In the genomic region with DNA sequence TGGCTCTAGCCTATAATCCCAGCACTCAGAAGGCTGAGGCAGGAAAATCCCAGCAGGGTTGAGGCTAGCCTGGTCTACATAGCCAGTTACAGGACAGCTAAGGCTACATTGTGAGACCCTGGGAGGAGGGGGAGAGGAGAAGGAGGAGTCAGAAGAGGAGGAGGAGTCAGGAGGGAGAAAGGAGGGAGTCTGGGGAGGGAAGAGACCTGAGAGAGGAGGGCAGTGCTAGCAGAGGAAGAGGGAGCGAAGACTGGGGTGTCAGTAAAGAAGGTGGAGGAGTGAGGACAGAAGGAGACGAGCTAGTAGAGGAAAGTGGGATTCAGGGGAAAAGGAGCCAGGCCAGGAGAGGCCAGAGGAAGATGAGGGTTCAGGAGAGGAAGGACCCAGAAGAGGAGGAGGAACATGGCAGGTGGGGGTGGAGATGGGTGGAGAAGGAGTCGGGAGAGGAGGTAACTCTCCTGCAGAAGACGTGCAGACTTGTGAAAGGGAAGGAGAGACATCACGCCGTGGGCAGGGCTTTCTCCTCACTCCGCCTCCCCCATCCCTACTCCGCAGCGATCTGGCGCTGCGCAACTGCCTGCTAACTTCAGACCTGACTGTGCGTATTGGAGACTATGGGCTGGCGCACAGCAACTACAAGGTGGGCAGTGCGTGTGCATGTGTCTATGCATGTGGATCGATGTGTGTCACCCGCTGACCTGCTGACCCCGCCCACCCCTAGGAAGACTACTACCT, we compare ENCODE assay signal across 24 mouse cellular contexts. TPM values are rescaled to one million over a fixed set of nuclear protein-coding genes. Genes with fewer than 3 reads are reported as not detected.
DNase-seq lines count a peak whose midpoint lies in the region; TF ChIP-seq lines count a peak whose summit lies in the region.
"Had no signal": no experiment of that assay in that cellular context is flagged by ENCODE, and none has a peak within 500 bp of the region (broad histone marks: within the 10 kb centered on the region; RNA-seq: fewer than 3 reads in every experiment).

No protein-coding gene starts in this region.

- H3K9me3 ChIP-seq in ES-Bruce4 (replicated peaks; ENCODE audit: control insufficient read depth, insufficient read depth, low read length, poor library complexity, severe bottlenecking), result no peaks in the 10 kb centered on the region
- H3K9me3 ChIP-seq: G1E; heart, embryonic 10.5 days; hindbrain, embryonic 10.5 days; limb, embryonic 15.5 days; neural tube, embryonic 12.5 days; stomach, embryonic 15.5 days had no signal

- peak; percentile 6 to 10 for DNase-seq in cerebellum, adult 2 months
- DNase-seq in cerebellum, adult 11 months, result no peak
- DNase-seq in layer of hippocampus, adult 9-11 months, result peak; percentile 1
- no peak for DNase-seq in layer of hippocampus, adult 9-10 months (ENCODE audit: low spot score)
- no peak for DNase-seq in kidney, adult 18-20 months
- DNase-seq: adrenal gland, postnatal 14 days; gastrocnemius, postnatal 10 days; kidney, postnatal 36 days; lung, embryonic 14.5 days; midbrain, embryonic 14.5 days; thymus, adult 18-20 months; thymus, postnatal 4 days had no signal

- no peak for TF ChIP-seq CTCF in cerebellum, adult 2 months (IDR thresholded peaks at IDR 0.05; ENCODE audit: borderline replicate concordance, insufficient read depth, low read depth, low read length)
- no peak for TF ChIP-seq CTCF in ES-Bruce4 (IDR thresholded peaks at IDR 0.05; ENCODE audit: low read depth, low read length)
- TF ChIP-seq CTCF in cortical plate, adult 2 months (IDR thresholded peaks at IDR 0.05; ENCODE audit: extremely low read depth, insufficient read depth, low read length), result no peak

- no peak for TF ChIP-seq EP300 in ES-Bruce4 (IDR thresholded peaks at IDR 0.05; ENCODE audit: insufficient read depth, low read depth, low read length)

- H3K27ac ChIP-seq in cerebellum, adult 2 months (ENCODE audit: insufficient read depth, low read length), result no peak overlapping the region
- H3K27ac ChIP-seq in ES-Bruce4 (ENCODE audit: insufficient read depth, low read length), result no peak overlapping the region
- no peak overlapping the region for H3K27ac ChIP-seq in cortical plate, adult 2 months (ENCODE audit: insufficient read depth, low read length)
- H3K27ac ChIP-seq: forebrain, embryonic 10.5 days; heart, embryonic 10.5 days; hindbrain, embryonic 10.5 days; limb, embryonic 15.5 days; liver, embryonic 14.5 days; neural tube, embryonic 12.5 days; stomach, embryonic 15.5 days had no signal

- H3K36me3 ChIP-seq in ES-Bruce4 (ENCODE audit: control insufficient read depth, insufficient read depth, low read length, poor library complexity, severe bottlenecking), result no peaks in the 10 kb centered on the region
- H3K36me3 ChIP-seq: G1E had no signal

- no peaks in the 10 kb centered on the region for H3K27me3 ChIP-seq in cerebellum, adult 2 months (ENCODE audit: control insufficient read depth, insufficient read depth, low read length)
- no peaks in the 10 kb centered on the region for H3K27me3 ChIP-seq in ES-Bruce4 (ENCODE audit: control insufficient read depth, insufficient read depth, low read length, poor library complexity, severe bottlenecking)
- H3K27me3 ChIP-seq: Patski; stomach, embryonic 15.5 days had no signal

- H3K9ac ChIP-seq in ES-Bruce4 (ENCODE audit: low read depth, poor library complexity, severe bottlenecking), result no peak overlapping the region
- H3K9ac ChIP-seq: limb, embryonic 15.5 days; liver, embryonic 14.5 days; lung, embryonic 14.5 days; neural tube, embryonic 12.5 days; stomach, embryonic 15.5 days had no signal

- WGBS in cerebellum, adult 2 months, result 74% methylated on average over 17 of the region's 17 CpGs

- 0 out of 2 replicates have a peak, but pooled peaks cover 3% of the 10 kb centered on the region for H3K4me1 ChIP-seq in cerebellum, adult 2 months (ENCODE audit: control insufficient read depth, insufficient read depth, low read length)
- no peaks in the 10 kb centered on the region for H3K4me1 ChIP-seq in ES-Bruce4 (ENCODE audit: control insufficient read depth, insufficient read depth, low read length)
- H3K4me1 ChIP-seq in cortical plate, adult 2 months (ENCODE audit: control insufficient read depth, insufficient read depth, low read length), result no peaks in the 10 kb centered on the region

- no peak for TF ChIP-seq POLR2A in cerebellum, adult 2 months (IDR thresholded peaks at IDR 0.05; ENCODE audit: borderline replicate concordance, insufficient read depth, low read length)
- no peak for TF ChIP-seq POLR2A in ES-Bruce4 (IDR thresholded peaks at IDR 0.05; ENCODE audit: insufficient read depth, low read length)
- TF ChIP-seq POLR2A in cortical plate, adult 2 months (IDR thresholded peaks at IDR 0.05; ENCODE audit: extremely low read depth, insufficient read depth, low read length), result 0 out of 2 replicates have a peak, but pooled peaks have one; percentile 18

- no peak overlapping the region for H3K4me3 ChIP-seq in cerebellum, adult 2 months (replicated peaks; ENCODE audit: insufficient read depth, low read depth, low read length)
- H3K4me3 ChIP-seq in ES-Bruce4 (ENCODE audit: low read depth, low read length), result peak overlapping the region; percentile 11; the same call in 1 of the 2 replicates
- H3K4me3 ChIP-seq in cortical plate, adult 2 months (ENCODE audit: insufficient read depth, low read length), result no peak overlapping the region
- H3K4me3 ChIP-seq: forebrain, embryonic 10.5 days; heart, embryonic 10.5 days; hindbrain, embryonic 10.5 days; limb, embryonic 15.5 days; megakaryocyte, embryonic 14.5 days; neural tube, embryonic 12.5 days; stomach, embryonic 15.5 days had no signal

RNA-seq across cellular contexts. Expression of a gene that starts 7.5 kb away (rescaled TPM):
- 10.6 and 10.8 TPM in 2 replicates for polyA plus RNA-seq in cerebellum, adult 2 months (2012; rRNA removed)
- polyA plus RNA-seq in ES-Bruce4 (2011; ENCODE audit: insufficient read depth, insufficient read length, low read depth, missing spikeins), result 5.4 and 6.4 TPM in 2 replicates
- polyA plus RNA-seq in cortical plate, adult 2 months (2012; rRNA removed), result 26.6 and 29.3 TPM in 2 replicates
- polyA plus RNA-seq: G1E had no signal

RNA-seq across cellular contexts. Expression of a gene that starts 8.4 kb away (rescaled TPM):
- polyA plus RNA-seq in cerebellum, adult 2 months (2012; rRNA removed), result 126 and 130 TPM in 2 replicates
- polyA plus RNA-seq in ES-Bruce4 (2011; ENCODE audit: insufficient read depth, insufficient read length, low read depth, missing spikeins), result 9.6 and 11.3 TPM in 2 replicates
- 191 and 227 TPM in 2 replicates for polyA plus RNA-seq in cortical plate, adult 2 months (2012; rRNA removed)

RNA-seq across cellular contexts. Expression of a gene that starts 22.5 kb away (rescaled TPM):
- 112 and 116 TPM in 2 replicates for polyA plus RNA-seq in cerebellum, adult 2 months (2012; rRNA removed)
- 75.1 and 75.8 TPM in 2 replicates for polyA plus RNA-seq in ES-Bruce4 (2011; ENCODE audit: insufficient read depth, insufficient read length, low read depth, missing spikeins)
- 161 and 162 TPM in 2 replicates for polyA plus RNA-seq in cortical plate, adult 2 months (2012; rRNA removed)

RNA-seq across cellular contexts. Expression of a gene that starts 32.7 kb away (rescaled TPM):
- polyA plus RNA-seq in cerebellum, adult 2 months (2012; rRNA removed), result 6.0 and 7.3 TPM in 2 replicates
- polyA plus RNA-seq in ES-Bruce4 (2011; ENCODE audit: insufficient read depth, insufficient read length, low read depth, missing spikeins), result 0.75 TPM in 1 of 2 replicates, not detected in the other
- 1.8 and 2.6 TPM in 2 replicates for polyA plus RNA-seq in cortical plate, adult 2 months (2012; rRNA removed)

RNA-seq across cellular contexts. Expression of a gene that starts 38.8 kb away (rescaled TPM):
- polyA plus RNA-seq in cerebellum, adult 2 months (2012; rRNA removed), result 14.9 and 15.5 TPM in 2 replicates
- 32.3 and 36.3 TPM in 2 replicates for polyA plus RNA-seq in ES-Bruce4 (2011; ENCODE audit: insufficient read depth, insufficient read length, low read depth, missing spikeins)
- 15.7 and 17.5 TPM in 2 replicates for polyA plus RNA-seq in cortical plate, adult 2 months (2012; rRNA removed)

Comparison
In these comparisons a context has a peak if more than half of its experiments do, and no peak if none do; other contexts are left out.
1. DNase-seq: peak in cerebellum, adult 2 months (2 of 2) and layer of hippocampus, adult 9-11 months (single experiment); none in cerebellum, adult 11 months (single experiment), layer of hippocampus, adult 9-10 months (single experiment) and kidney, adult 18-20 months (single experiment).
2. RNA of a gene that starts 8.4 kb away (polyA plus RNA-seq): 191 to 227 TPM in cortical plate, adult 2 months and 126 to 130 TPM in cerebellum, adult 2 months; 9.6 to 11.3 TPM in ES-Bruce4; every median in the first group is over 10 times any median in the second.